Mouse (Mus musculus): ENCODE data around the gene 2310061I04Rik. TPM values are rescaled to one million over a fixed set of nuclear protein-coding genes. Genes with fewer than 3 reads are reported as not detected.

Gene 2310061I04Rik
- total and polyA plus RNA-seq, 3 experiments: 99.4 to 176 (median 116) TPM

DNA sequence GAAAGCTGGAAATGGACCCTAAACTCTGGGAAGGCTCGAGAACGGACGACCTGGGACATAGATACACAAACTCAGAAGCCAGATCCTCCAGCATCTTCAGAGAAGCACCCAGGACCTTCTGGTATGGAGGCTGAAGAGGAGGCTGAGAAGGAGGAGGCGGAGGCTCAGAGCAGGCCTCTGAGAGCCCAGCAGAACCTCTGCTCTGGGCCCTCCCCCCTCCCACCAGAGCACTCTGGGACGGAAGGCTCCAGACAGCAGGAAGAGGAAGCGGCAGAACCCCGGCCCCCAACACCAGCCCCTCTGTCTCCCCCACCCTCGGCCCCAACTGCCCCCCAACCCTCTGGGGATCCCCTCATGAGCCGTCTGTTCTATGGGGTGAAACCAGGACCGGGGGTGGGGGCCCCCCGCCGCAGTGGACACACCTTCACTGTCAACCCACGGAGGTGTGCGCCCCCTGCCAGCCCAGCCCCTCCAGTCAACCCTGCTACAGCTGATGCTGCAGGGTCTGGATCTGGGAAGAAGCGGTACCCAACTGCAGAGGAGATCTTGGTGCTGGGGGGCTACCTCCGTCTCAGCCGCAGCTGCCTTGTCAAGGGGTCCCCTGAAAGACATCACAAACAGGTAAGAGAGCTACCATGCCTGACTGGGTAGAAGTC lies 28.9 kb downstream of the 2310061I04Rik start:
- Histone ChIP-seq H3K27me3 (ENCODE audit: control insufficient read depth, insufficient read depth, low read length) (no peaks in the 10 kb centered on the region), H3K27ac (peak overlapping the region; percentile 98), H3K4me1 (ENCODE audit: control insufficient read depth, insufficient read depth, low read length) (peaks cover 12% of the 10 kb centered on the region), H3K79me2 (replicated peaks; ENCODE audit: control insufficient read depth, insufficient read depth, low read length) (no peaks in the 10 kb centered on the region), H3K9ac (ENCODE audit: low read depth, low read length) (peak overlapping the region; percentile 91), H3K4me3 (peak overlapping the region; percentile 61), H3K36me3 (ENCODE audit: control insufficient read depth, insufficient read depth, low read length) (peaks cover 3% of the 10 kb centered on the region; the same call in 1 of the 2 replicates)
- intact Hi-C loops (cut with DNase I): no loop called here
- peak; percentile 59 to 73 for DNase-seq
- 19% methylated on average over 13 of the region's 17 CpGs for WGBS
- TF ChIP-seq POLR2A (IDR thresholded peaks at IDR 0.05; ENCODE audit: insufficient read depth, low read depth, low read length) (no peak; the same call in 1 of the 2 replicates), CTCF (IDR thresholded peaks at IDR 0.05) (no peak), EP300 (IDR thresholded peaks at IDR 0.05; ENCODE audit: insufficient read depth, low read depth, low read length) (no peak)

DNA sequence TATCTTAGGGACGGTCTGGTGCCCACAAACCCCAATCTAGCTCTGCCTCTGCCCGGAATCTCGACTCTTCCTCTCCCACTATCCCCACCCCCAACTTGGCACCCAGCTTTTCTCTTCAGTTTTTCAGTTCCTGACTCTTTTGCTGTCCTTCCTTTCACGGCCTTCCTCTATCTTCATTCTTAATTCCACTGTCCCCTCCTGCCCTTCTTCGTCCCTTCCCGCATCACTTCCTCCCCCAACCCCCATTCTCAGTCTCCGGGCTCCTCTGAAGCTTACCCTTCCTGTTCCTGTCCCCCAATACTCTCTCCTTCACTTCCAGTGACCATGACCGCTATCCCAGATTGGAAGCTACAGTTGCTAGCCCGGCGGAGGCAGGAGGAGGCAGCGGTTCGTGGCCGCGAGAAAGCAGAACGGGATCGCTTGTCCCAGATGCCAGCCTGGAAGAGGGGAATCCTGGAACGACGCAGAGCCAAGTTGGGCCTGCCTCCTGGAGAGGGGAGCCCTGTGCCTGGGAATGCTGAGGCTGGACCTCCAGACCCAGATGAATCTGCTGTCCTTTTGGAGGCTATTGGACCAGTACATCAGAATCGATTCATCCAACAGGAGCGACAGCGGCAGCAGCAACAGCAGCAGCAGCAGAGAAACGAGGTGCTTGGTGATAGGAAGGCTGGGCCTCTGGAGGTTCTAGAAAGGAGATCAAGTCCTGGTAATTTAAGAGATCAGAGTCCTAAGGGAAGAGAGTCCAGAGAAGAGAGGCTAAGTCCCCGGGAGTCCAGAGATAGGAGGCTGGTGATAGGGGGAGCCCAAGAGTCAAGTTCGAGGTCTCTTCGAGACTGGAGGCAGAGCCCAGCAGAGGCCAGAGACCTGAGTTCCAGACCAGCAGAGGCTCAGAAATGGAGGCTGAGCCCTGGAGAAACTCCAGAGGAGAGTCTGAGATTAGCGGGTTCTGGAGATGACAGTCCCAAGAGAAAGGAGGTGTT lies 30.0 kb downstream of the 2310061I04Rik start:
- WGBS: 15% methylated on average over 26 of the region's 26 CpGs
- DNase-seq: peak; percentile 69 to 76
- Histone ChIP-seq H3K79me2 (replicated peaks; ENCODE audit: control insufficient read depth, insufficient read depth, low read length) (no peaks in the 10 kb centered on the region), H3K9ac (ENCODE audit: low read depth, low read length) (peak overlapping the region; percentile 98), H3K4me3 (peak overlapping the region; percentile 61), H3K4me1 (ENCODE audit: control insufficient read depth, insufficient read depth, low read length) (peaks cover 9% of the 10 kb centered on the region), H3K36me3 (ENCODE audit: control insufficient read depth, insufficient read depth, low read length) (no peaks in the 10 kb centered on the region), H3K27me3 (ENCODE audit: control insufficient read depth, insufficient read depth, low read length) (no peaks in the 10 kb centered on the region), H3K27ac (peak overlapping the region; percentile 98)
- intact Hi-C loops (cut with DNase I): loop anchor here (2.0 kb wide), 1 partner anchor 50 kb away; the partner anchor contains the start of genes Mrps18b and Ppp1r10
- TF ChIP-seq CTCF (IDR thresholded peaks at IDR 0.05): peak; percentile 67
- no peak for TF ChIP-seq EP300 (IDR thresholded peaks at IDR 0.05; ENCODE audit: insufficient read depth, low read depth, low read length)

DNA sequence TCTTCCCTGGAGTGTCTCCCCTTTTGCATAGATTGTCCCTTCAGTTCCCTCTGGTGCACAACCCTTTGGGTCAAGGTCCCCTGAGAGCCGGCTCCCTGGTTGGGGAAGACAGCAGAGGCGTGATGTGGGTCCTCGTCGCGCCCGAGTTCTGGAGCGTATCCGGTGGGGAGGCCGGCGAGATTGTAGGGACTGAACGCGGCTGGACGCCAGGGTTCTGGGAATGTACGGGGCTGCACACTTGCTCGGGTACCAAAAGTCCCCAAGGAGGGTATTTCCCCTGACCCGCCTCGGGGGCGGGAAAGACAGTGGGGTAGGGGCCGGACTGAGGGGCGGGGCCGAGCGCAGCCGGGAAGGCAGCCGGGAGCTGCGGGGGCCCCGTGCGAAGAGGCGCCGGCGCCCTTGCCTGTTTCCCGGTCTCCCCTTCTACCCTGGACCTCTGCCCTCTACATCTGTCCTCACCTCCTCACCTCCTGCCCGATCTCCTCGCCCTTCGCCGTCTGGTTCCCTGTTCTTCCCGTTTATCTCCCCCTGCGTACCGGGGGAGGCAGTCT lies 30.9 kb downstream of the 2310061I04Rik start:
- intact Hi-C loops (cut with DNase I): loop anchor here (2.0 kb wide), 1 partner anchor 50 kb away; the partner anchor contains the start of genes Mrps18b and Ppp1r10
- 1% methylated on average over 37 of the region's 38 CpGs for WGBS
- H3K79me2 ChIP-seq (replicated peaks; ENCODE audit: control insufficient read depth, insufficient read depth, low read length): no peaks in the 10 kb centered on the region
- peaks cover 7% of the 10 kb centered on the region for H3K4me1 ChIP-seq (ENCODE audit: control insufficient read depth, insufficient read depth, low read length)
- H3K27ac ChIP-seq: peak overlapping the region; percentile 98
- no peak for TF ChIP-seq CTCF (IDR thresholded peaks at IDR 0.05)
- TF ChIP-seq POLR2A (IDR thresholded peaks at IDR 0.05; ENCODE audit: insufficient read depth, low read depth, low read length): peak; percentile 72
- H3K9ac ChIP-seq (ENCODE audit: low read depth, low read length): peak overlapping the region; percentile 98
- H3K4me3 ChIP-seq: peak overlapping the region; percentile 61
- no peaks in the 10 kb centered on the region for H3K36me3 ChIP-seq (ENCODE audit: control insufficient read depth, insufficient read depth, low read length)
- no peaks in the 10 kb centered on the region for H3K27me3 ChIP-seq (ENCODE audit: control insufficient read depth, insufficient read depth, low read length)
- DNase-seq: peak; percentile 87 to 89

- peak; percentile 87 to 90 for DNase-seq
- TF ChIP-seq EP300 (IDR thresholded peaks at IDR 0.05; ENCODE audit: insufficient read depth, low read depth, low read length) (peak; percentile 71), POLR2A (IDR thresholded peaks at IDR 0.05; ENCODE audit: insufficient read depth, low read depth, low read length) (peak; percentile 95), CTCF (IDR thresholded peaks at IDR 0.05) (no peak)
- H3K4me1 ChIP-seq (ENCODE audit: control insufficient read depth, insufficient read depth, low read length): peaks cover 7% of the 10 kb centered on the region
- intact Hi-C loops (cut with DNase I): loop anchor here (2.0 kb wide), 1 partner anchor 51 kb away; the partner anchor contains the start of genes Mrps18b and Ppp1r10
- peak within 1 kb of the TSS; percentile 61 for H3K4me3 ChIP-seq
- H3K27ac ChIP-seq: peak within 1 kb of the TSS; percentile 98
- under 1% methylated on average over 48 of the region's 48 CpGs for WGBS
- no peaks in the 10 kb centered on the region for H3K79me2 ChIP-seq (replicated peaks; ENCODE audit: control insufficient read depth, insufficient read depth, low read length)
- H3K36me3 ChIP-seq (ENCODE audit: control insufficient read depth, insufficient read depth, low read length): no peaks in the 10 kb centered on the region
- H3K9ac ChIP-seq (ENCODE audit: low read depth, low read length): peak within 1 kb of the TSS; percentile 98
- no peaks in the 10 kb centered on the region for H3K27me3 ChIP-seq (ENCODE audit: control insufficient read depth, insufficient read depth, low read length)
These were observed 31.6 kb downstream of the 2310061I04Rik start, which contains the start of gene Ppp1r18 for GRCm38 (mm10) chr17:35865481-35866280. Gene Ppp1r18 (plus strand): TSS chr17:35865593.

DNA sequence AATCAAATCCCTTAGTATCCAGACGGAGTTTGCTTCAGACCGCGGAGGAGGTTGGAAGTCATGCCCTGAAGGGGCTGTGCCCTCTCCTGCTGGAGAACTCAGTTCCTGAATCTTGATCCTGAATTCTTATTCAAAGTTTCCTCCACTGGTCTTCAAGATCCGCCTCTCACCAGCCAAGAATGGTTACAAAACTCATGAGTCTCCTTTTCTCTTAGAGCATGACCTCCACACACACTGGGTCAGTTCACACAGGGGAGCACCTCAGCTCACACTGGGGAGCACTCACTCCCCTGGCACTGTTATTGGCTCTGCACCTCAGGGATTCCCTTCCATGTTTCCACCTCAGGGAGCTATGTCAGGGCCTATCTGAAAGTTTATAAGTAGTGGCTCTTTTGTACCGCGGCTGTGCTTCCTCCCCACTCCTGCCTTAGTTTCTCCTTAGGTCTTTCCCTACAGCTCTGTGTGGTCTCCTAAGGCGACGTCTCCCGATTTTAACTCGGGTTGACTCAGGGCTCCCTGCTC lies 32.3 kb downstream of the 2310061I04Rik start:
- peak overlapping the region; percentile 98; the same call in 1 of the 2 replicates for H3K9ac ChIP-seq (ENCODE audit: low read depth, low read length)
- no peak for TF ChIP-seq EP300 (IDR thresholded peaks at IDR 0.05; ENCODE audit: insufficient read depth, low read depth, low read length)
- TF ChIP-seq POLR2A (IDR thresholded peaks at IDR 0.05; ENCODE audit: insufficient read depth, low read depth, low read length): no peak
- TF ChIP-seq CTCF (IDR thresholded peaks at IDR 0.05): no peak
- intact Hi-C loops (cut with DNase I): no loop called here
- peak; percentile 29 to 33 for DNase-seq
- no peaks in the 10 kb centered on the region for H3K79me2 ChIP-seq (replicated peaks; ENCODE audit: control insufficient read depth, insufficient read depth, low read length)
- H3K36me3 ChIP-seq (ENCODE audit: control insufficient read depth, insufficient read depth, low read length): no peaks in the 10 kb centered on the region
- 26% methylated on average over 10 of the region's 10 CpGs for WGBS
- no peaks in the 10 kb centered on the region for H3K27me3 ChIP-seq (ENCODE audit: control insufficient read depth, insufficient read depth, low read length)
- H3K27ac ChIP-seq: peak overlapping the region; percentile 98
- H3K4me1 ChIP-seq (ENCODE audit: control insufficient read depth, insufficient read depth, low read length): peaks cover 7% of the 10 kb centered on the region
- peak overlapping the region; percentile 61 for H3K4me3 ChIP-seq

Measured in heart, adult 2 months (tissue).